Mouse (Mus musculus) embryonic facial prominence, embryonic 11.5 days (tissue): ENCODE results near the gene Abca2. TPM values are rescaled to one million over a fixed set of nuclear protein-coding genes. Genes with fewer than 3 reads are reported as not detected.

ENCODE experiments used
- ATAC-seq: fragments of 200-750 bp; cut with Nextera tagmentation; replicated peaks from 2 replicates; pipeline ENCODE4 v1.8.0; 2017; ENCODE audit warnings: low read depth; ENCODE audit not compliant: insufficient number of reproducible peaks, low FRiP score, low TSS enrichment
- DNase-seq: peaks from one replicate; pipeline ENCODE4 v3.0.0-alpha.2; 2015; ENCODE audit warnings: low spot score
- H3K27ac ChIP-seq: fragments of 300-500 bp; sonication (generic); replicated peaks from 2 replicates; pipeline ENCODE4 v1.5.1; 2014; ENCODE audit warnings: mild to moderate bottlenecking, low read depth, low read length, control low read depth
- H3K27me3 ChIP-seq: fragments of 300-500 bp; sonication (generic); 2 replicates; pipeline ENCODE4 v1.6.1; 2014; ENCODE audit warnings: mild to moderate bottlenecking, low read length, moderate library complexity, mixed read lengths; ENCODE audit not compliant: control insufficient read depth, insufficient read depth
- H3K36me3 ChIP-seq: fragments of 300-500 bp; sonication (generic); replicated peaks from 2 replicates; pipeline ENCODE4 v1.6.1; 2014; ENCODE audit warnings: low read depth, mild to moderate bottlenecking, low read length, moderate library complexity, mixed read lengths; ENCODE audit not compliant: control insufficient read depth, insufficient read depth
- H3K4me1 ChIP-seq: fragments of 300-500 bp; sonication (generic); 2 replicates; pipeline ENCODE4 v1.6.1; 2014; ENCODE audit warnings: low read length, mixed read lengths; ENCODE audit not compliant: control insufficient read depth, insufficient read depth
- H3K4me2 ChIP-seq: fragments of 300-500 bp; sonication (generic); 2 replicates; pipeline ENCODE4 v1.6.1; 2014; ENCODE audit warnings: low read depth, mild to moderate bottlenecking, control low read depth, low read length, moderate library complexity
- H3K4me3 ChIP-seq: fragments of 300-500 bp; sonication (generic); 2 replicates; pipeline ENCODE4 v1.5.1; 2014; ENCODE audit warnings: low read depth, low read length, control low read depth
- H3K9ac ChIP-seq: fragments of 300-500 bp; sonication (generic); replicated peaks from 2 replicates; pipeline ENCODE4 v1.6.1; 2014; ENCODE audit warnings: mild to moderate bottlenecking, control low read depth, low read length
- H3K9me3 ChIP-seq: fragments of 300-500 bp; sonication (generic); replicated peaks from 2 replicates; pipeline ENCODE4 v1.6.1; 2016; ENCODE audit warnings: mild to moderate bottlenecking, low read length, inconsistent platforms, mixed read lengths; ENCODE audit not compliant: control insufficient read depth
- WGBS: fragments of 180-500 bp; shearing (Covaris S2); extraction: QIAGEN DNeasy Blood & Tissue Kit; methylation state at CpG from one replicate; pipeline ENCODE4 v1.1.7; 2014; 5-methylcytosine and 5-hydroxymethylcytosine counted together
- polyA plus RNA-seq: library from polyadenylated mRNA; unstranded; fragments of >200 nt; fragmentation: Nextera tagmentation; extraction: Ambion mirVana; gene quantifications from 2 replicates; pipeline ENCODE4 v1.2.1, GENCODE M21; 2014

Abca2 gene
- polyA plus RNA-seq, 1 experiment from 2014 or later = 2.2 TPM

GRCm38 (mm10) chr2:25468962-25469915 lies 40.7 kb downstream of the Abca2 start:
- H3K9me3 ChIP-seq = no peaks in the 10 kb centered on the region
- H3K4me1 ChIP-seq = no peaks in the 10 kb centered on the region
- WGBS = 78% methylated on average over 10 of the region's 10 CpGs
- no peak overlapping the region for H3K4me3 ChIP-seq
- no peaks in the 10 kb centered on the region for H3K36me3 ChIP-seq
- no peak overlapping the region for H3K9ac ChIP-seq
- ATAC-seq = peak; percentile 27; the same call in 1 of the 2 replicates
- no peak for DNase-seq
- H3K27ac ChIP-seq = no peak overlapping the region
- H3K27me3 ChIP-seq = no peaks in the 10 kb centered on the region
- H3K4me2 ChIP-seq = no peak overlapping the region

GRCm38 (mm10) chr2:25469969-25470368 lies 41.5 kb downstream of the Abca2 start, which contains the start of gene Ptgds:
Gene Ptgds, minus strand, starts transcription at chr2:25470046.
- Histone ChIP-seq H3K4me3 (no peak within 1 kb of the TSS), H3K36me3 (no peaks in the 10 kb centered on the region), H3K27me3 (no peaks in the 10 kb centered on the region), H3K9ac (no peak within 1 kb of the TSS), H3K4me1 (no peaks in the 10 kb centered on the region), H3K9me3 (no peaks in the 10 kb centered on the region), H3K4me2 (no peak within 1 kb of the TSS), H3K27ac (no peak within 1 kb of the TSS)
- DNase-seq = no peak
- 46% methylated on average over 6 of the region's 6 CpGs for WGBS
- no peak for ATAC-seq

GRCm38 (mm10) chr2:25472550-25472949 lies 44.0 kb downstream of the Abca2 start:
- H3K4me2 ChIP-seq = no peak overlapping the region
- H3K9ac ChIP-seq = no peak overlapping the region
- no peak for ATAC-seq
- no peaks in the 10 kb centered on the region for H3K27me3 ChIP-seq
- H3K9me3 ChIP-seq = no peaks in the 10 kb centered on the region
- H3K4me1 ChIP-seq = no peaks in the 10 kb centered on the region
- H3K4me3 ChIP-seq = no peak overlapping the region
- no peaks in the 10 kb centered on the region for H3K36me3 ChIP-seq
- 80% methylated on average over 2 of the region's 2 CpGs for WGBS
- no peak overlapping the region for H3K27ac ChIP-seq
- no peak for DNase-seq

GRCm38 (mm10) chr2:25477541-25477940 lies 49.0 kb downstream of the Abca2 start:
- Histone ChIP-seq H3K9ac (no peak overlapping the region), H3K4me1 (no peaks in the 10 kb centered on the region), H3K4me2 (no peak overlapping the region), H3K4me3 (no peak overlapping the region), H3K27me3 (no peaks in the 10 kb centered on the region), H3K9me3 (no peaks in the 10 kb centered on the region), H3K27ac (no peak overlapping the region), H3K36me3 (no peaks in the 10 kb centered on the region)
- 88% methylated on average over 8 of the region's 8 CpGs for WGBS
- no peak for DNase-seq
- ATAC-seq = no peak

- WGBS = 88% methylated on average over 3 of the region's 3 CpGs
- H3K9me3 ChIP-seq = no peaks in the 10 kb centered on the region
- no peak for DNase-seq
- no peaks in the 10 kb centered on the region for H3K27me3 ChIP-seq
- no peak overlapping the region for H3K9ac ChIP-seq
- no peak overlapping the region for H3K4me2 ChIP-seq
- no peak for ATAC-seq
- H3K27ac ChIP-seq = no peak overlapping the region
- no peaks in the 10 kb centered on the region for H3K4me1 ChIP-seq
- H3K4me3 ChIP-seq = no peak overlapping the region
- no peaks in the 10 kb centered on the region for H3K36me3 ChIP-seq
These were observed 49.6 kb downstream of the Abca2 start for GRCm38 (mm10) chr2:25477967-25478675.

- 75% methylated on average over 10 of the region's 10 CpGs for WGBS
- Histone ChIP-seq H3K4me2 (no peak overlapping the region), H3K27ac (no peak overlapping the region), H3K36me3 (no peaks in the 10 kb centered on the region), H3K4me3 (no peak overlapping the region), H3K9ac (no peak overlapping the region), H3K27me3 (no peaks in the 10 kb centered on the region), H3K9me3 (no peaks in the 10 kb centered on the region), H3K4me1 (no peaks in the 10 kb centered on the region)
- ATAC-seq = no peak
- no peak for DNase-seq
These were observed 51.2 kb downstream of the Abca2 start for GRCm38 (mm10) chr2:25479551-25480311.

- WGBS = 76% methylated on average over 1 of the region's 1 CpGs
- H3K4me2 ChIP-seq = no peak overlapping the region
- no peaks in the 10 kb centered on the region for H3K36me3 ChIP-seq
- H3K9me3 ChIP-seq = no peaks in the 10 kb centered on the region
- H3K27me3 ChIP-seq = no peaks in the 10 kb centered on the region
- H3K4me1 ChIP-seq = no peaks in the 10 kb centered on the region
- no peak overlapping the region for H3K27ac ChIP-seq
- no peak for ATAC-seq
- no peak for DNase-seq
- no peak overlapping the region for H3K9ac ChIP-seq
- H3K4me3 ChIP-seq = no peak overlapping the region
These were observed 52.0 kb downstream of the Abca2 start for GRCm38 (mm10) chr2:25480541-25480940.
